Mouse (Mus musculus) liver, adult 2 months (tissue): Measurements from ENCODE around the gene Mapre1.

Experiments used
- CTCF ChIP-seq: fragments of 200-500 bp; IDR thresholded peaks from 2 replicates; pipeline ENCODE4 v1.5.1; 2011; ENCODE audit warnings: low read depth, low read length, control low read depth
- POLR2A ChIP-seq: fragments of 200-500 bp; IDR thresholded peaks from 2 replicates; pipeline ENCODE4 v1.6.1; 2011; ENCODE audit warnings: low read length, control low read depth; ENCODE audit not compliant: insufficient read depth; ENCODE audit errors: extremely low read depth

- TF ChIP-seq POLR2A (no peak), CTCF (no peak)
Observed at GRCm38 (mm10) chr2:153724871-153725270, 16.2 kb upstream of the Mapre1 start.
